Mouse (Mus musculus) embryonic facial prominence, embryonic 11.5 days (tissue): ENCODE data around the gene Camk2b. TPM values are rescaled to one million over a fixed set of nuclear protein-coding genes. Genes with fewer than 3 reads are reported as not detected.

ENCODE experiments used
- ATAC-seq: fragments of 200-750 bp; cut with Nextera tagmentation; replicated peaks from 2 replicates; pipeline ENCODE4 v1.8.0; 2017; ENCODE audit warnings: low read depth; ENCODE audit not compliant: insufficient number of reproducible peaks, low FRiP score, low TSS enrichment
- DNase-seq: peaks from one replicate; pipeline ENCODE4 v3.0.0-alpha.2; 2015; ENCODE audit warnings: low spot score
- H3K27ac ChIP-seq: fragments of 300-500 bp; sonication (generic); replicated peaks from 2 replicates; pipeline ENCODE4 v1.5.1; 2014; ENCODE audit warnings: mild to moderate bottlenecking, low read depth, low read length, control low read depth
- H3K27me3 ChIP-seq: fragments of 300-500 bp; sonication (generic); 2 replicates; pipeline ENCODE4 v1.6.1; 2014; ENCODE audit warnings: mild to moderate bottlenecking, low read length, moderate library complexity, mixed read lengths; ENCODE audit not compliant: control insufficient read depth, insufficient read depth
- H3K36me3 ChIP-seq: fragments of 300-500 bp; sonication (generic); replicated peaks from 2 replicates; pipeline ENCODE4 v1.6.1; 2014; ENCODE audit warnings: low read depth, mild to moderate bottlenecking, low read length, moderate library complexity, mixed read lengths; ENCODE audit not compliant: control insufficient read depth, insufficient read depth
- H3K4me1 ChIP-seq: fragments of 300-500 bp; sonication (generic); 2 replicates; pipeline ENCODE4 v1.6.1; 2014; ENCODE audit warnings: low read length, mixed read lengths; ENCODE audit not compliant: control insufficient read depth, insufficient read depth
- H3K4me2 ChIP-seq: fragments of 300-500 bp; sonication (generic); 2 replicates; pipeline ENCODE4 v1.6.1; 2014; ENCODE audit warnings: low read depth, mild to moderate bottlenecking, control low read depth, low read length, moderate library complexity
- H3K4me3 ChIP-seq: fragments of 300-500 bp; sonication (generic); 2 replicates; pipeline ENCODE4 v1.5.1; 2014; ENCODE audit warnings: low read depth, low read length, control low read depth
- H3K9ac ChIP-seq: fragments of 300-500 bp; sonication (generic); replicated peaks from 2 replicates; pipeline ENCODE4 v1.6.1; 2014; ENCODE audit warnings: mild to moderate bottlenecking, control low read depth, low read length
- H3K9me3 ChIP-seq: fragments of 300-500 bp; sonication (generic); replicated peaks from 2 replicates; pipeline ENCODE4 v1.6.1; 2016; ENCODE audit warnings: mild to moderate bottlenecking, low read length, inconsistent platforms, mixed read lengths; ENCODE audit not compliant: control insufficient read depth
- WGBS: fragments of 180-500 bp; shearing (Covaris S2); extraction: QIAGEN DNeasy Blood & Tissue Kit; methylation state at CpG from one replicate; pipeline ENCODE4 v1.1.7; 2014; 5-methylcytosine and 5-hydroxymethylcytosine counted together
- polyA plus RNA-seq: library from polyadenylated mRNA; unstranded; fragments of >200 nt; fragmentation: Nextera tagmentation; extraction: Ambion mirVana; gene quantifications from 2 replicates; pipeline ENCODE4 v1.2.1, GENCODE M21; 2014

The Camk2b gene
- polyA plus RNA-seq, 1 experiment from 2014 or later = 1.7 TPM

DNA sequence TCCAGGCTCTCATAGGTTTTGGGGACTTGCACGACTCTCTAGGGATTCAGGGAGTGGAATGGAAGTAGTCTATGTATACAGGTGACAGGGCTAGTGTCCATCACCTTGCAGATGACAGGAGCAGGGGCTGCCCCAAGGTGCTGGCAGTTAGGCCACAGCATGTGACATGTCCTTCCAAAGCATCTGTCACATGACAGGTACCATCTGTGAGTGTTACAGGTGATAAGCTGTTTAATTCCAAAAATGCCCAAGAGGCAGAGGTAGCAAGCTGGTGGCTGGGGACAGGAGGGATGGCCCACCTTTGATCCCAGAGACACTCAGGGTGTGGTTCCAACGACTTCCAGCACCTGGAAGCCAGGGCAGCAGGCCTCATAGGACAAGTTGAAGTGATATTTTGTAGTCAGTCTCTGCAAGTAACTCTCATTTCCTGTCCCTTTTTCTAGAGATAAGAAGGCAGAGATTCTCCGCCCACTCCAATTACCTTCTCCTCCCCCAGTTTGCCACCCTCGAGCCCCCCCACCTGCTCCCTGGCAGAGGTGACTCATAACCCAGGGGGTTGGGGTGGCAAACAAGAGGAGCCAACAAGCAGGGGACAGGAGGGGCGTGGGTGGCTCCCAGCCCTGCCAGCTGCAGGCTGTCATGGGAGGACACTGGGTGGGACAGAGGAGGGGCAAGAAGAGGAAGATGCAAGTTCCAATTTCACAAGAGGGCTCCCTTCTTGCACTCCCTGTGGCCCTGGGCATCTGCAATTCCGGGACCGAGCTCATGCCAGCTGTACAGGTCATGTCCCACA, 47.7 kb downstream of the Camk2b start:
- DNase-seq (no peak), ATAC-seq (no peak)
- Histone ChIP-seq H3K4me3 (no peak overlapping the region), H3K9me3 (no peaks in the 10 kb centered on the region), H3K36me3 (no peaks in the 10 kb centered on the region), H3K27me3 (no peaks in the 10 kb centered on the region), H3K27ac (no peak overlapping the region), H3K9ac (no peak overlapping the region), H3K4me1 (no peaks in the 10 kb centered on the region), H3K4me2 (no peak overlapping the region)
- whole genome bisulfite sequencing = 70% methylated on average over 7 of the region's 7 CpGs

DNA sequence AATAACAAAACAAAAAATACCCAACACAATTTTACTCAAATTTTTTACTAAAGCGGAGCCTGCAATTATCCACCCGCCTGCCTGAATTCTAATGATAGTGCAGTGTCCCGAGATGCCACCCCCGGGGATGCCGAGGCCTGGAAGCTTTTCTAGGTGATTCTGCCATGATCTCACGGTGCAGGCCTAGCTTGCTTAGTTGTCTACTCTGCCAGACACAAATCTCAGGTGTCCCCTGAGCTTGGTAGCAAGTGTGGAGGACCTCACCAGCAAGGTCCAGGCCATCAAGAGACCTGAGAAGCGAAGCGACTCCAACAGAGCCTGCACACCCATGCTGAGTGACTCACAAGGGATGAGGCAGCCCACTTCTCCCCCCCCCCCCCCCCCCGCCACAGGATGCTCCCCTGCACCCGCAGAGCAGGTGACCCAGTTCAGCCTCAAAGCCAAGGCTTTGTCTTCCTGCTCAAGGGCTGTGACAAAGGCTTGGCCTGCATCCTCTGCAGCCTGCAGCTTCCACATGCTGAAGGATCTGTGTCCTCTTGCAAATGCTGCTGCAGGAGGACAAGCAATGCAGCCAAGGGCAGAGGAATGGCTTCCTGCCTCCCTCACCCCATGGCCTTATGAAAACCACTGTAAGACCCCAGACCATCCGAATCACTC, 48.5 kb downstream of the Camk2b start:
- H3K4me1 ChIP-seq = no peaks in the 10 kb centered on the region
- no peaks in the 10 kb centered on the region for H3K9me3 ChIP-seq
- ATAC-seq = no peak
- H3K27ac ChIP-seq = no peak overlapping the region
- DNase-seq = no peak
- H3K27me3 ChIP-seq = no peaks in the 10 kb centered on the region
- H3K4me2 ChIP-seq = no peak overlapping the region
- no peak overlapping the region for H3K4me3 ChIP-seq
- 66% methylated on average over 10 of the region's 11 CpGs for WGBS
- H3K9ac ChIP-seq = no peak overlapping the region
- no peaks in the 10 kb centered on the region for H3K36me3 ChIP-seq

DNA sequence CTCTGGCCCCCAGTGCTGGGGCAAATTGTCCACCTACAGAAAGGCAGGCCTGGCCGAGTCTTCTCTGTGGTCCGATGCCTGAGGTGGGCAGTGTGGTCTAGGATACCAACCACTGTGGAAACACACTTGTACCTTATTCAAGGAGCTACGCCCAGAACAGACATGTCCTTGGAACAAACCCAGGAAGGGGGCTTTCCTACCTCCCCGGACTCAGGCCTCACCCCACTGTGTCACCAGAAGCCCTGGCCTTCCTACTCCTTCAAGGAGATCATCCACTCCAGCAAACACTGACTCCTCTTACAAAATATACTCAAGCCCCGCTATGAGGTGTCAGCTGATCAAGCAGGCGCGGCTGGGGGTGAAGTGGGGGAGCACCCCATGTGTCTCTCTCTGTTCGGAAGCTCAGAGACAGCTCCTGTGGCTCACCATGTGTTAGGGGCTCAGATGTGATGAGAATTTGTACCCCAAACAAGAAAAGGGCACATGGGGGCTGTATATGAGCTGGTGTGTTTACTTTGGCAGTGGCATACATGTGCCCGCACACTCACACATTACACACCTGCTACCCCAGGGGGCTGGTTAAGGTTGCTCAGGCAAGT, 49.3 kb downstream of the Camk2b start:
- Histone ChIP-seq H3K4me2 (no peak overlapping the region), H3K4me1 (no peaks in the 10 kb centered on the region), H3K9me3 (no peaks in the 10 kb centered on the region), H3K36me3 (no peaks in the 10 kb centered on the region), H3K4me3 (no peak overlapping the region), H3K27ac (no peak overlapping the region), H3K9ac (no peak overlapping the region), H3K27me3 (no peaks in the 10 kb centered on the region)
- DNase-seq = no peak
- ATAC-seq = no peak
- 67% methylated on average over 9 of the region's 9 CpGs for WGBS

DNA sequence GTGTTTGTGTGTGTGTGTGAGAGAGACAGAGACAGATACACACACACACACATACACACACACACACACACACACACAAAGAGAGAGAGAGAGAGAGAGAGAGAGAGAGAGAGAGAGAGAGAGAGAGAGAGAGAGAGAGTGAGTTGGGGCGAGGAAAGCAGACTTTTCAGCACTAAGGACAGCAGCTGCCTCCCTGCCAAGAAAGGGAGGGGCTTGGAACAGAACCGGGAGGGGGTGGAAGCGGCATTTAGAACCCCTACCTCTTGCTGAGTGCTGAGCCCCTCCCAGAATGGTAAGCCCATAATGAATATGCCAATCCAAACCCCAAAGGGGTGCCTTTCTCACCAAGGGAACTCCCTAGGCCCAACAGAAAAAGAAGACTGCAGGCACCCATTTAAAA, 49.8 kb downstream of the Camk2b start:
- Histone ChIP-seq H3K4me1 (no peaks in the 10 kb centered on the region), H3K4me2 (no peak overlapping the region), H3K36me3 (no peaks in the 10 kb centered on the region), H3K27ac (no peak overlapping the region), H3K9me3 (no peaks in the 10 kb centered on the region), H3K4me3 (no peak overlapping the region), H3K9ac (no peak overlapping the region), H3K27me3 (no peaks in the 10 kb centered on the region)
- ATAC-seq (no peak), DNase-seq (peak; percentile 58)
- 0% methylated on average over 2 of the region's 3 CpGs for WGBS

DNA sequence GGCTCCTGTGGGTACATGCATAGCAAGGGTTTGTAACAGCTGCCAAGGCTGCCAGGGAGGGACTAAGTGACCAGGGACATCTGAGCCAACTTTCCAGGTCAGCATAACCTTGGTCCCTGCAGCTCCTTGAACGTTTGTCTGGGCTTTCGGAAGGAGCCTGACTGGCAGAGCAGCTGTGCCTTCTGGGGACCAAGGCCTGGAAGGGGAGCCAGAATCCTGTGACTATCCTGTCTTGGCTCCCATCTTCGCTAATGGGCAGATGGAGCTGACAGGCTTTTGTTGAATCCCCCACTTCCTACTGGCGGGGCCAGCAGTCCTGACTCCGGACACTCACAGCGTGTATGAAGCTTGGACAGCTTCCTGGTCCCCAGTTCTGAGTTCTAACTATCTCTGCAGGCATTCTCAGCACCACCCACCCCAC, 51.1 kb downstream of the Camk2b start:
- H3K27me3 ChIP-seq = no peaks in the 10 kb centered on the region
- H3K4me2 ChIP-seq = no peak overlapping the region
- H3K9ac ChIP-seq = no peak overlapping the region
- H3K9me3 ChIP-seq = no peaks in the 10 kb centered on the region
- no peak overlapping the region for H3K27ac ChIP-seq
- no peak for DNase-seq
- no peaks in the 10 kb centered on the region for H3K4me1 ChIP-seq
- no peaks in the 10 kb centered on the region for H3K36me3 ChIP-seq
- 75% methylated on average over 6 of the region's 6 CpGs for WGBS
- H3K4me3 ChIP-seq = no peak overlapping the region
- ATAC-seq = no peak

DNA sequence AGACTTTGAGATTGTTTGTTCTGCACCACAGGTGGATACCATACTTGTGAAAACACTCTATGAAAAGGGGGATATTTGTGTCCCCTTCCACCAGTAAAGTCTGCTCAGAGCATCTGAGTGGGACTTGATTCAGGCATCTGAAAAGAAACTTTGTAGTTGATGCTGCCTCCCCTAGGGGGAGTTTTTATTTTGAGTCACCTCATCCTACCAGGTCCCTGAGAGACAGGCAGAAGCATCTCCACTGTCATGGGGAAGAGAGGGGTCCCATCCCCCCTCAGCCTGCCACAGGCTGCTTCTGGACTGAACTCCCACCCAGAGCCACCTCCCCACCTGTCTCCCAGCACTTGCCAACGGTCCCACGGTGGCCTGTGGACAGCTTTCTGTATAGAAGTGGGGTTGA, 52.8 kb downstream of the Camk2b start:
- no peaks in the 10 kb centered on the region for H3K4me1 ChIP-seq
- H3K27me3 ChIP-seq = no peaks in the 10 kb centered on the region
- no peak overlapping the region for H3K4me3 ChIP-seq
- H3K4me2 ChIP-seq = no peak overlapping the region
- H3K9me3 ChIP-seq = no peaks in the 10 kb centered on the region
- H3K27ac ChIP-seq = no peak overlapping the region
- WGBS = 76% methylated on average over 2 of the region's 2 CpGs
- no peak overlapping the region for H3K9ac ChIP-seq
- no peaks in the 10 kb centered on the region for H3K36me3 ChIP-seq
- ATAC-seq = no peak
- peak; percentile 30 for DNase-seq

DNA sequence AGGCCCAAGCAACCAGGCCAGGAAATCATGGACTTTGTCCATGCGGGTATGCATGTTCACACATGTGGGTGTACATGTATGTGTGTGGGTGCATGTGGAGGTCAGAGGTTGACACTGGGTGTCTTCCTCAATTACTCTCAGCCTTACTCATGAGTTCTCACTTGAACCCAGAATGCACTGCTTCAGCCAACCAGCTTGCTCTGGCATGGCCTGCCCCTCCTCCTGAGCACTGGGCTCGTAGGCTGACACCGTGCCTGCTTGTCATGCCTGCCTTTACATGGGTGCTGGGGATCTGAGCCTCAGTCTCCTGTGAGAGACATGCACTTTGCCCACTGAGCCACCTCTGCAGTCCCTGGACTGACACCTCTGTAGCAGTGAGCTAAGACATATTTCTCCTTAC, 54.3 kb downstream of the Camk2b start:
- ATAC-seq (no peak), DNase-seq (no peak)
- no peaks in the 10 kb centered on the region for H3K4me1 ChIP-seq
- H3K36me3 ChIP-seq = no peaks in the 10 kb centered on the region
- no peaks in the 10 kb centered on the region for H3K9me3 ChIP-seq
- no peak overlapping the region for H3K4me2 ChIP-seq
- H3K4me3 ChIP-seq = no peak overlapping the region
- no peaks in the 10 kb centered on the region for H3K27me3 ChIP-seq
- WGBS = 89% methylated on average over 3 of the region's 3 CpGs
- H3K9ac ChIP-seq = no peak overlapping the region
- no peak overlapping the region for H3K27ac ChIP-seq
